Mouse (Mus musculus): ENCODE measurements around the gene Cep170.

The Cep170 gene

GRCm38 (mm10) chr1:176753861-176754718 lies 59.8 kb downstream of the Cep170 start:
- no peak for DNase-seq (ENCODE audit: low spot score in 2 of 2)

DNA sequence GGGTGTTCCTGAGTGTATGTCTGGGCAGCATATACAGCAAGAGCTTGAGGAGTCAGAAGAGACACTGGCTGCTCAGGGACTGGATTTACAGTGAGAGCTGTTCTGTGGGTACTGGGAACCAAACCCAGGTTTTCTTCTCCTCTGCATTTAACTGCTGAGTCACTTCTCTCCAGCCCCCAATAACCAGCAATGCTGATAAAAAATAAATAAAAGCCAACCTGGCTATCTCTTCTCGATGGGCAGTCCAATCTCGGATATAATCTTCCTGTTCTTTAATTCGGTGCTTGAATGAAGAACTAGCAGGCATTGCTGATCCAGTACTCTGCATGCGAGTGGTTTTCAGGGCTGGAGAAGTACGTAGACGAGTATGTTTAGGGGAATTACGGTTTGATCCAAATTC lies 64.2 kb downstream of the Cep170 start:
- DNase-seq (ENCODE audit: low spot score in 2 of 2), result no peak

- DNase-seq (ENCODE audit: low spot score in 2 of 2), result no peak
These were observed 81.0 kb downstream of the Cep170 start for GRCm38 (mm10) chr1:176732834-176733233.

DNA sequence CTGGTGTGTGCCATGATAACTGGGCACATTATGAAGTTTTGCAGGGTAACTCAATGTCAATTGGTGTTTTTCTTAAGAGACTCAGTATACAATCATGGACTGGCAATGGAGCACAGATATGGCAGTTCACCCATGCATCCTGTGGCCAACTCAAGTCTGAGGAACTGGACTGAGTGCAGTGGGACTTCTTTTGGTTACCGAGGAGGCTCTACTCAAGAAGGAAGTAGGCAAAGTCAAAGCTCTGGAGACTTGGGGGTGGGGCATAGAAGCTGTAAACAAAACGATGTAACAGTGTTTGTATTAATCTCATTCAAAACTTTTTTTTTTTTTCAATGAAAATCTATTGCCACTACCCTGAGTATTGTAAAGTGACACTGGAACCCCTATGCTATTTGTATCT lies 83.3 kb downstream of the Cep170 start:
- DNase-seq (ENCODE audit: low spot score in 2 of 2), result no peak

DNA sequence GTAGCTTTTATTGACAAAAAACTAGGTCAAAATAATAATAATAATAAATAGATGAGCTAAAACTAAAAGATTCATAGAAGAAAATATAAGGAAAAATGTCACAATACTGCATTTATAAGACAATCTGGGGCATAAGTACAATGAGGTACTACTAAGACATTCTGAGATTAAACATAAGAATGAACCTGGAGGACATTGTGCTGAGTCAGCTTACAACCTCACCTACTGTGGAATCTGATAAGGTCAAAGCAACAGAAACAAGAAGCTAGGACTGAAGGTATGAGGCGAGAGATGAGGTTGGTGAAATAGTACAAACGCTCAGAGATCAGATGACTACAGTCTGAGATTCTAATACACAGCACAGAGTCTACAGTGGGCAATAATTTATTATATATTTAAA lies 86.5 kb downstream of the Cep170 start:
- DNase-seq (ENCODE audit: low spot score in 2 of 2), result no peak

- DNase-seq (ENCODE audit: low spot score in 2 of 2), result no peak
These were observed 89.1 kb downstream of the Cep170 start for GRCm38 (mm10) chr1:176724771-176725170.

DNA sequence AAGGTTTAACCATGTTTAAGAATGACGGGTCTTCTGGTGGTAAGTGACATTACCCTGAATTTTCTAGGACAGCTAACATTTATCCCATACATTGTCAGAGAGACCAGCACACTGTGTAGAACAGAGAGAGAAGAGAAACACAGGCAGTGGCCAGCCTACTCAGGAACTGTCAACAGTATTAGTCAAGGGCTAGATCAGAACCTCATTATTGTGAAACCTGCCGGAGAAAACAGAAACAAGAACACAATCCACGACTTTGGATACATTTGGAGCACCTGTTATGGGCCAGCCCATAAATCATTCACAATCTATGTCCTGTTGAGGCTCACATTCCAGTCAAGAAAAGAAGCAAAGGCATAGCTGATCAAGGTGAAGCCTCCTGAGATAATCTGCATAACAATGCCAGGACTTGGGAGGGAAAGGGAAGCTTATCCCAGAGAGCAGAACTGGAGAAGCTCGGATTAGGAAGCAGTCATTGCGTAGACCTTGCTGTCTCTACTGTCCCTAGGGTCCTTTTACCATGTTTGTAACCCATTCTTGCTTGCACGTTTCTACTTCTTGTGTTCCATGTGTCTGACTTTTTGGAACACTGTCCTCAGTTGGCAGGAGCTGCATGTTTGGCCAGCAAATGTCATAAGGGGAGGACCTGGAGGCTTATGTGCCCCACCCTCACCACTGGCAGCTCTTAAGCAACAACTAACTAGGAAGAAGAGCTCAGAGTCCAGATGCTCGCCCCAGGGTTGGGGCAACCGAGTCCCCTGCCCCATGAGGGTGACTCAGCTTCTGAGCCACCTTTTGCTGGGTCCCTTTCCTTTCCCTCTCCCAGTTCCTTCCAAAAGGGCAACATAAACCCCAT lies 89.8 kb downstream of the Cep170 start:
- no peak for DNase-seq (ENCODE audit: low spot score in 2 of 2)

- DNase-seq (ENCODE audit: low spot score in 2 of 2), result no peak
These were observed 101.4 kb downstream of the Cep170 start for GRCm38 (mm10) chr1:176712436-176712835.

GRCm38 (mm10) chr1:176700226-176700625 lies 113.6 kb downstream of the Cep170 start:
- no peak for DNase-seq (ENCODE audit: low spot score in 2 of 2)

GRCm38 (mm10) chr1:176699793-176700192 lies 114.1 kb downstream of the Cep170 start:
- DNase-seq (ENCODE audit: low spot score in 2 of 2), result peak in 1 of 2 experiments; percentile 21

- no peak for DNase-seq (ENCODE audit: low spot score in 2 of 2)
These were observed 115.2 kb downstream of the Cep170 start for GRCm38 (mm10) chr1:176698647-176699046.

DNA sequence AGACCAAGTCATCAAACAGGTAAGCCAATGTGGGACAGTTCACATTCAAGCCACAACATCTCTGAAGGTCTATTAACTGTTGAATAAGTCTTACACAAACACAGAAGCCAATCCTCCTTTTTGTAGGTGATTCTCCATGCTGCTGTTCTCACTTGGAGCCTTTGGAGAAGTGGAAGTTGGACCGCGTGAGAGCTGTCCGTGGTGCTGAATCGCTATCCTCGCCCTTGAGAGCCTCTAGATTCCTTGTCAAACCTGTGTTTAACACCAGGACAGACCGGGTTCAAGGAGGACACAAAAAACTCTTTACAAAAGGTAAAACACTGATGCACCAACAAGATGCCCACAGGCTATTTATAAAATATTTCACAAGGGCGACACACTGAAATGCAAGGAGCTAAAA lies 116.8 kb downstream of the Cep170 start:
- no peak for DNase-seq (ENCODE audit: low spot score in 2 of 2)

- DNase-seq (ENCODE audit: low spot score in 2 of 2), result no peak
These were observed 122.8 kb downstream of the Cep170 start for GRCm38 (mm10) chr1:176691101-176691500.

DNA sequence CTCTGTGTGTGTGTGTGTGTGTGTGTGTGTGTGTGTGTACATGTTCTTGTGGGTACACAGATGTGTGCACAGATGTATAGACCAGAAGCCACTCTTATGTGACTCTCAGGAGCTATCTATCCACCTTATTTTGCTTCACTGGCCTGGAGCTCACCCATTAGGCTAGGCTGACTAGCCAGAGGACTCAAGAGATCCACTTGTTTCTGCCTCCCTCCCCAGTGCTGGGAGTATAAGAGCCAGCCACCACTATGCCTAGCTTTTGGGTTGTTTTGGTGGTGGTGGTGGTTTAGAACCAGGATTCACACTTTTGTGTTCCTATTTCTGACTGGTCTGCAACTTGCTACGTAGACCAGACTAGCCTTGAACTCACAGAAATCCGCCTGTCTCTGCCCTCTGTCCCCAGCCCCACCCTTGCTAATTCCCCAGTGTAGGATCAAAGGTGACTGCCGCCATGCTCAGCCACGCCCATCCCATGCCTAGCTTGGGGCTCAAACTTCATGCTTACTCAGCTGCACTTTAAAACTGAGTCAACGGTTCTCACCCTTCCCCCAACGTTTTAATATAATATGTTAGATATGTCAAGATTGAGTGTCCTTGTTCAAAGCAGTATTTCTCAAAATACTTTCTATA lies 125.5 kb downstream of the Cep170 start:
- no peak for DNase-seq (ENCODE audit: low spot score in 2 of 2)
